Mouse (Mus musculus) hindbrain, embryonic 10.5 days (tissue): Measurements from ENCODE around the gene Ccdc88c. TPM values are rescaled to one million over a fixed set of nuclear protein-coding genes. Genes with fewer than 3 reads are reported as not detected.

Experiments
- DNase-seq: peaks from one replicate; pipeline ENCODE4 v3.0.0-alpha.2; 2017; ENCODE audit warnings: low spot score
- H3K27ac ChIP-seq: fragments of 300-500 bp; sonication (generic); 2 replicates; pipeline ENCODE4 v1.5.1; 2016; ENCODE audit warnings: mild to moderate bottlenecking, moderate library complexity
- H3K27me3 ChIP-seq: fragments of 300-500 bp; sonication (generic); 2 replicates; pipeline ENCODE4 v1.6.1; 2016; ENCODE audit warnings: mild to moderate bottlenecking; ENCODE audit not compliant: poor library complexity, insufficient read depth, severe bottlenecking
- H3K36me3 ChIP-seq: fragments of 300-500 bp; sonication (generic); 2 replicates; pipeline ENCODE4 v1.6.1; 2016; ENCODE audit warnings: mild to moderate bottlenecking, moderate library complexity
- H3K4me1 ChIP-seq: fragments of 300-500 bp; sonication (generic); replicated peaks from 2 replicates; pipeline ENCODE4 v1.6.1; 2016; ENCODE audit warnings: mild to moderate bottlenecking
- H3K4me3 ChIP-seq: fragments of 300-500 bp; sonication (generic); 2 replicates; pipeline ENCODE4 v1.5.1; 2016; ENCODE audit warnings: mild to moderate bottlenecking, moderate library complexity
- H3K9me3 ChIP-seq: fragments of 300-500 bp; sonication (generic); 2 replicates; pipeline ENCODE4 v1.6.1; 2016; ENCODE audit warnings: mild to moderate bottlenecking, moderate library complexity
- WGBS: fragments of 180-500 bp; shearing (Covaris S2); methylation state at CpG from one replicate; pipeline ENCODE4 v1.1.7; 2016; 5-methylcytosine and 5-hydroxymethylcytosine counted together
- polyA plus RNA-seq: library from polyadenylated mRNA; unstranded; fragments of >200 nt; fragmentation: Nextera tagmentation; extraction: Ambion mirVana; gene quantifications from 2 replicates; pipeline ENCODE4 v1.2.1, GENCODE M21; 2016

Ccdc88c gene
- polyA plus RNA-seq, 1 experiment from 2014 or later = 13.3 TPM

DNA sequence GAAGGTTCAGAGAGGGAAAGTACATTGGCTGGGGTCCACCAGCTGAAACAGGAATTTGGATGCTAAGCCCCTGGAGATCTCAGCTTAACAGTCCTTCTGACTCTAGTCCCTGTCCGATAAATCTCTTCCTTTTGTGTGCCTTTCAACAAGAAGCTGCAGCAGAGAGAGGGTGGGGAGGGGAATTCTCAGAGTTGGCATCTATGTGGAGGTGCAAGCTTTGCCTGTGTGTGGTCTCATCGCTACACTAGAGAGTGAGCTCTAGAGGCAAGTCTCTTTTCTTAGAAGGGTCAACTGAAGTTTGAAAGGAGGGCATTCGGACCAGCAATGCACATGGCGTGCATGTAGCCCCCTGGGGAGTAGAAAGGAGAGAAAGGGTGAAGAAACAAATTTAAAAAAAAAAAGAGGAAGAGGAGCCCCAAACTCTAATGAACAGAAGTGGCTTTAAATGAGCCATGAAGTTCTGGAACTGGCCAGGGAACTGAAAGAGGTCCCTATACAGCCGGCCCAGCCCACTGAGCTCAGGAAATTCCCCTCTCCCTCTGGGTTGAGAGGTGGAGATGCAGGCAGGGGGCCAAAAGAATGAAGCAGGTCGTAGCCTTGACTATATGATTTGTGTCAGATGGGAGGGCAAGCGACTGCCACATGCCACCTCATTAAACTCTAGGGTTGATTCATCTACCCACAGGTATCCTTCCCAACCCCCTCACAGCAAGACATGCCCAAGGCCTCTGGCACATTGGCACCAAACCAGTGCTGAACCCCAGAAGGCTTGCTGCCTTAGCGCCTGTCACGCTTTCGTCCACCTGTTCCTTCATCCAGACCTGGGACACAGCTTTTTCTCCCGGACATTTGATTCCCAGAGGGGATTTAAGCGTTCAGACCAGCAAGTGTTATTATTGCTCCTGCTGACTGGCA lies 130.9 kb downstream of the Ccdc88c start:
- Histone ChIP-seq H3K9me3 (no peaks in the 10 kb centered on the region), H3K4me1 (peaks cover 26% of the 10 kb centered on the region), H3K4me3 (peak overlapping the region; percentile 50), H3K27me3 (peaks cover 56% of the 10 kb centered on the region), H3K36me3 (no peaks in the 10 kb centered on the region), H3K27ac (no peak overlapping the region)
- DNase-seq = no peak
- WGBS = 30% methylated on average over 12 of the region's 12 CpGs

DNA sequence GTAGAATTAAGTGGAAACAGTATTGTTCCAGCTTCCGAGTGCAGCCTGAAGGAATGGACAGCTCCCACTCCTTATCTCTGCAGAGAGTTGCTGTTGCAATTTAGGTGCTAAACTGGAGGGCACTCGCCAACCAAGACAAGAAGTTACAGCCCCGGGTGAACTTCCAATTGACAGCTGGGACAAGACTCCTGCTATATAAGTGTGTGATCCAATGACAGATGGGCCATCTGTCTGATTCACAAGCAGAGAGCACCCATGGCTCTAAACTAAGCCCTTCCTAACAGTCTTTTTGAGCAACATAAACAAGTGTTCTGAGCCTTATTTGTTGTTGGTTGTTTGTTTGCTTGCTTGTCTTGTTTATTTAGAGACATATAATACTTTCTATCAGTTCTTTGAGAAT lies 132.2 kb downstream of the Ccdc88c start:
- no peak for DNase-seq
- no peaks in the 10 kb centered on the region for H3K36me3 ChIP-seq
- no peak overlapping the region for H3K27ac ChIP-seq
- H3K27me3 ChIP-seq = peaks cover 53% of the 10 kb centered on the region
- H3K4me3 ChIP-seq = no peak overlapping the region
- H3K4me1 ChIP-seq = peaks cover 26% of the 10 kb centered on the region
- WGBS = 56% methylated on average over 3 of the region's 3 CpGs
- H3K9me3 ChIP-seq = no peaks in the 10 kb centered on the region

GRCm38 (mm10) chr12:100895504-100895903 lies 133.4 kb downstream of the Ccdc88c start:
- whole genome bisulfite sequencing = 7% methylated on average over 2 of the region's 2 CpGs
- peaks cover 26% of the 10 kb centered on the region for H3K4me1 ChIP-seq
- DNase-seq = no peak

GRCm38 (mm10) chr12:100890548-100890947 lies 138.3 kb downstream of the Ccdc88c start:
- Histone ChIP-seq H3K27ac (no peak overlapping the region), H3K4me3 (no peak overlapping the region), H3K36me3 (no peaks in the 10 kb centered on the region), H3K4me1 (peaks cover 3% of the 10 kb centered on the region), H3K9me3 (no peaks in the 10 kb centered on the region), H3K27me3 (no peaks in the 10 kb centered on the region)
- 88% methylated on average over 3 of the region's 3 CpGs for WGBS
- no peak for DNase-seq

More at GRCm38 (mm10) chr12:100895504-100895903, 133.4 kb downstream of the Ccdc88c start:
- H3K36me3 ChIP-seq = no peaks in the 10 kb centered on the region
- H3K4me3 ChIP-seq = no peak overlapping the region
- peaks cover 43% of the 10 kb centered on the region for H3K27me3 ChIP-seq
- H3K27ac ChIP-seq = no peak overlapping the region
- no peaks in the 10 kb centered on the region for H3K9me3 ChIP-seq

GRCm38 (mm10) chr12:100887801-100888258 lies 141.0 kb downstream of the Ccdc88c start:
- WGBS = 51% methylated on average over 12 of the region's 12 CpGs
- Histone ChIP-seq H3K36me3 (no peaks in the 10 kb centered on the region), H3K9me3 (no peaks in the 10 kb centered on the region), H3K4me3 (no peak overlapping the region), H3K4me1 (no peaks in the 10 kb centered on the region), H3K27me3 (no peaks in the 10 kb centered on the region), H3K27ac (no peak overlapping the region)
- DNase-seq = no peak

DNA sequence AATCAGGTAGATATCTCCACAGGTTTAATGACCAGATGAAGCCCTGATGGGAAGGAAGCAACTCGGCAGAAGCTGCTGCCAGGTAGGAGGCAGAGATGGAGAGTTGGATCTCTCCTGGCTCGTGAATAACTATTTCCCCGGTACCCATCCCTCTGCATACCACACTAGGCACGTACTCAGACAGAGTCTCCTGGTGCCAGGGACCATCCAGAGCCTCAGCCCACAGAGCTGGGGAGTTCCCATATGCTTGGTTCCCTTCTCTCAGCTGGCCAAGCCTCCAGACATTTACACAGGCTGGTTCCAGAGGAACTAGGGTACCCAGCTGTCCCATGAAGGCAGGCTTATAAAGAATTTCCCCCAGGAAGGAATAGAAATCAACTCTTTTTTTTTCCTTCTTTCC lies 142.0 kb downstream of the Ccdc88c start:
- Histone ChIP-seq H3K27ac (no peak overlapping the region), H3K9me3 (no peaks in the 10 kb centered on the region), H3K4me3 (no peak overlapping the region), H3K36me3 (no peaks in the 10 kb centered on the region), H3K27me3 (no peaks in the 10 kb centered on the region), H3K4me1 (no peaks in the 10 kb centered on the region)
- no peak for DNase-seq
- 86% methylated on average over 4 of the region's 4 CpGs for WGBS

GRCm38 (mm10) chr12:100885585-100885984 lies 143.3 kb downstream of the Ccdc88c start:
- 91% methylated on average over 3 of the region's 3 CpGs for WGBS
- no peak overlapping the region for H3K4me3 ChIP-seq
- no peak for DNase-seq

DNA sequence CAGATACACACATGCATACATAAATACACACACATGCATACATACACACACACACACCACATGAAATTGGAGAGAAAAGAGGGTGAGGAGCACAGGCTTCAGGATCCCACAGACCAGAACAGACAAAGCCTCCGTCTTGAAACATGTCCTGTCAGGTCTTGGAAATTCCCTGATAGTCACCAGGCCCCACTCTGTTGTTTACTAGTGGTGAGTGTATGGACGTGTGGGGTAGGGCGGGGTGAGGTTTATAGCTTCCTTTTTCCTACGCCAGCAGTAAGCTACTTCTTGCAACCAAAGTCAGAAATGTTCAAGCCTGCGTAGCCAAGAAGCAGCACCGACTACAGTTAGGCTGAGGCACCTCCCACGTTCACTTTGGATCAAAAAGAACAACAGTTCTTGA lies 145.7 kb downstream of the Ccdc88c start:
- 82% methylated on average over 7 of the region's 7 CpGs for WGBS
- DNase-seq = no peak
- Histone ChIP-seq H3K9me3 (no peaks in the 10 kb centered on the region), H3K4me3 (no peak overlapping the region), H3K36me3 (no peaks in the 10 kb centered on the region), H3K27ac (no peak overlapping the region), H3K27me3 (no peaks in the 10 kb centered on the region), H3K4me1 (no peaks in the 10 kb centered on the region)

More at GRCm38 (mm10) chr12:100885585-100885984, 143.3 kb downstream of the Ccdc88c start:
- Histone ChIP-seq H3K4me1 (no peaks in the 10 kb centered on the region), H3K9me3 (no peaks in the 10 kb centered on the region), H3K27me3 (no peaks in the 10 kb centered on the region), H3K36me3 (no peaks in the 10 kb centered on the region), H3K27ac (no peak overlapping the region)

DNA sequence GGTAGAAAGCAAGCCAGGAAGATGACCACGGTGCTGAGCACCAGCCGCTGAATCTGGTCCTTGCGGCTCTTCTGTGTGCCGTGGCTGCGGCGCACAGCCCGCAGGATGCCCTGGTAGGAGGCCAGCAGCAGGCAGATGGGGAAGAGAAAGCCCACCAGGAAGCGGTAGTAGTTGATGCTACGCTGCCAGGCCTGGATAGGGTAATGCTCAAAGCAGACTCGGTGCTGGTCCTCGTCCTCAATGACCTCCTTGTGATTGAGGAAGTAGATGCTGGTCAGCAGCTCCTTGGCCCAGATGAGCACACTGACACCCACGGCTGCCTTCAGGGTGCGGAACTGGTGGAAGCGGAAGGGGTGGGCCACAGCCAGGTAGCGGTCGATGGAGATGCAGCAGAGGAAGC lies 150.3 kb downstream of the Ccdc88c start:
- H3K4me3 ChIP-seq = no peak overlapping the region
- H3K4me1 ChIP-seq = no peaks in the 10 kb centered on the region
- DNase-seq = no peak
- H3K27ac ChIP-seq = no peak overlapping the region
- H3K27me3 ChIP-seq = no peaks in the 10 kb centered on the region
- WGBS = 89% methylated on average over 16 of the region's 16 CpGs
- no peaks in the 10 kb centered on the region for H3K9me3 ChIP-seq
- H3K36me3 ChIP-seq = no peaks in the 10 kb centered on the region

GRCm38 (mm10) chr12:100877936-100878335 lies 150.9 kb downstream of the Ccdc88c start:
- H3K27me3 ChIP-seq = no peaks in the 10 kb centered on the region
- DNase-seq = no peak
- H3K4me3 ChIP-seq = no peak overlapping the region
- 84% methylated on average over 6 of the region's 6 CpGs for WGBS
- H3K4me1 ChIP-seq = no peaks in the 10 kb centered on the region
- no peaks in the 10 kb centered on the region for H3K9me3 ChIP-seq
- no peaks in the 10 kb centered on the region for H3K36me3 ChIP-seq
- H3K27ac ChIP-seq = no peak overlapping the region

DNA sequence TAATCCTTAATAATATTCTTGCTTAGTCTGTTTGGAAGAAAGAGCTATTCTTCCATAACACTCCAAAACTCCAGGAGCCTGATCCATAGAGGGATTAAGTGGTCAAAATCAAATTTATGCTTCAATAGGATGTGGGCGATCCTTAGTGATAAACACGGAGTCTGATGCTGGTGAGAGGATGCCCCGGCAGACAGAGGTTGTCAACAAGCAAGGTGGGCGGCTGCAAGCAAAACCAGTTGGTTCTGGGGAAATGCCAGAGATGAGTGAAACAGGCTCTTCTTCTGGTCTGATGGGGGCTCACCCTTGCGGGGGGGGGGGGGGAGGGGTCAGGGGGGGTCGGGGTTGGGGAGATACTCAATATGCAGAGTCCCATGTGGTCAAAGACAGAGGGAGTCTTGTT lies 152.9 kb downstream of the Ccdc88c start:
- WGBS = 86% methylated on average over 5 of the region's 6 CpGs
- H3K27me3 ChIP-seq = no peaks in the 10 kb centered on the region
- DNase-seq = no peak
- H3K9me3 ChIP-seq = no peaks in the 10 kb centered on the region
- H3K36me3 ChIP-seq = no peaks in the 10 kb centered on the region
- no peaks in the 10 kb centered on the region for H3K4me1 ChIP-seq
- no peak overlapping the region for H3K27ac ChIP-seq
- H3K4me3 ChIP-seq = no peak overlapping the region

DNA sequence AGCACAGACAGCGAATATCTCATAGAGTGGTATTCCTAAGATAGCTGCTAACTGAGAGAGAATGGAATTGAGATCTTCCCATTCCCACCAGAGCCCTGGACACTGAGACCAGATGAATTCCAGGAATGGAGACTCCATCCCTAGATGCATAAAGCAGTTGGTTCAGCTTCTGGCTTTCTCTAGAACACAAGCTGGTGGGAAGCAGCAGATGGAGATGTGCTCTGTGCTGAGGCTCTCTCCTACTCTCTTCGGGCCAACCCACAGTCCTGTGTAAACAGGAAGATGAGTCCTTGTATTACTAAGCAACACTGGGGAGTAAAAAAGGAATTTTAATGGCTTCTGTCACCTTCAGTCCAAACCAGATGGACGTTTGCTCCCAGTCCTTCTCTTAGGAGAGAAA lies 153.3 kb downstream of the Ccdc88c start:
- Histone ChIP-seq H3K27ac (no peak overlapping the region), H3K36me3 (no peaks in the 10 kb centered on the region), H3K4me1 (no peaks in the 10 kb centered on the region), H3K27me3 (no peaks in the 10 kb centered on the region), H3K4me3 (no peak overlapping the region), H3K9me3 (no peaks in the 10 kb centered on the region)
- 70% methylated on average over 3 of the region's 3 CpGs for WGBS
- no peak for DNase-seq

- no peaks in the 10 kb centered on the region for H3K36me3 ChIP-seq
- H3K4me1 ChIP-seq = no peaks in the 10 kb centered on the region
- H3K27ac ChIP-seq = no peak overlapping the region
- no peak overlapping the region for H3K4me3 ChIP-seq
- no peaks in the 10 kb centered on the region for H3K27me3 ChIP-seq
- WGBS = 85% methylated on average over 3 of the region's 3 CpGs
- H3K9me3 ChIP-seq = peaks cover 5% of the 10 kb centered on the region; the same call in 1 of the 2 replicates
- no peak for DNase-seq
These were observed 155.2 kb downstream of the Ccdc88c start for GRCm38 (mm10) chr12:100873612-100874011.
